Mouse (Mus musculus): ENCODE measurements around the gene Cyp8b1.

Gene Cyp8b1

DNA sequence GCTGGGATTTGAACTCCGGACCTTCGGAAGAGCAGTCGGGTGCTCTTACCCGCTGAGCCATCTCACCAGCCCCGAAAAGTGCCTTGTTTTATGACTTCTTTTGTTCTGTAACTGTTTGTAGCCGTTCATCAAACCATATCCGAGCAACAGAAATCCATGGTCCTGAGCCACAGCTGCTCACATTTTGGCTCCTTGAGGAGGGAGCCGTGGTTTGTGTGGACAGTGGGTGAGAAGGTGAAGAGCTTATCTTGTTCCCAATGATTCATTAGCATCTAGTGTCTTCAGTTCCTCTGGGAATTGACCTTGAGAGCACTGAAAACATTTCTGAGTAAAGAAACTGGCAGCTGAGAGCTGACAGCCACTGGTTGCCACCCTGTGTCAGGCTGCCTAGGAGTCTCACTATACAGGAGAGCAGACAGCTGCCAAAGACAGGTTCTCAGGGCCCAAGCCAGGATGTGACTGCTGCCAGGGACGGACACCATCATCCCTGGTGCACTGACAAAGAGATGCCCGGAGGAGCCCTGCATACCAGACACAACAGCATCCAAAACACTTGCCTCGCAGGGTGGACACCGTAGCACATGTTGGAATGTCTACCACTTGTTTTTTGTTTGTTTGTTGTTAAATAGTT, 23.9 kb downstream of the Cyp8b1 start:
- no peak for DNase-seq (ENCODE audit: low read depth, low spot score)

DNA sequence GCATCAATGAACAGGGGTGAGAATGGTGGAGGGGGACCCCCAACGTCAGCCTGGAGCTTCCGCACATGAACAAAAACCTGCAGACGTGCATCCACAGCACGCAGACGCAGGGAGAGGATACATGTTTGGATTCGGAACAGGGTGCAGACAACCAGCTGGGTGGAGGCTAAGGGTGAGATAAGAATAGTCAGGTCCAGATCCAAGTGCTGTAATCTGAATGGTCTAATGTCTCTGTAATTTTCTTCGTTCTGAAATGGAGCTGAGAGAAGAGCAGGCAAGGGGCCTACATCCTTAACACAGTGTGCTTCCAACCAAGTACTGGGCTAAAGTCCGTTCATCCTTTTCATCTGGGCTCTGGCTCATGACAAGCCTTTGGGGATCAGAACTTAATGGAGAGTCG, 24.8 kb downstream of the Cyp8b1 start:
- DNase-seq (ENCODE audit: low read depth, low spot score) = no peak

DNA sequence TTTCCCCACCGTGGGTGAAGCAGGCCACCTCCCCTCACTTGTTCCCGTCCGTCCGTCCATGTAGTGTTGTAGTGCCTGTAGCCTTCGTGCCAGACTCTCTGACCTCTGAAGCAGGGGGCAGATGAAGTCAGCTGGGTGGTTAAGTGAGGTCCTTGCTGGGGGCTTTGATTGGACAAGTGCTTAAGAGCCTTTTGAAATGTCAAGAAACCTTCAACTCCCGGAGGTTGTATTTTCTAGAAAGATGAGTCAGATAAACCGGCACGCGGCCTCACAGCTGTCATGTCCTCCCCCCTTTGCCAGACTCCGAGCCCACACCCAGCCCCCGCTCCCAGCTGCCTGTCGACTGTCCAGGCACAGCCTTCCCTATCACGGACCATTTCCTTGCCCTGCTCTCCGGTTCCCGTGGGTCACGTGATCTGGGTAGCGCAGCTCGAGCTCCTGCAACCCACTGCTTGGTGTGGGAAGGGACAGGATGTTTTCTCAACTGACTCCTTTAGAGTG, 25.6 kb downstream of the Cyp8b1 start:
- DNase-seq (ENCODE audit: low read depth, low spot score) = peak; percentile 13

- no peak for DNase-seq (ENCODE audit: low read depth, low spot score)
Measured at GRCm38 (mm10) chr9:121889927-121890440, 26.1 kb downstream of the Cyp8b1 start.

DNA sequence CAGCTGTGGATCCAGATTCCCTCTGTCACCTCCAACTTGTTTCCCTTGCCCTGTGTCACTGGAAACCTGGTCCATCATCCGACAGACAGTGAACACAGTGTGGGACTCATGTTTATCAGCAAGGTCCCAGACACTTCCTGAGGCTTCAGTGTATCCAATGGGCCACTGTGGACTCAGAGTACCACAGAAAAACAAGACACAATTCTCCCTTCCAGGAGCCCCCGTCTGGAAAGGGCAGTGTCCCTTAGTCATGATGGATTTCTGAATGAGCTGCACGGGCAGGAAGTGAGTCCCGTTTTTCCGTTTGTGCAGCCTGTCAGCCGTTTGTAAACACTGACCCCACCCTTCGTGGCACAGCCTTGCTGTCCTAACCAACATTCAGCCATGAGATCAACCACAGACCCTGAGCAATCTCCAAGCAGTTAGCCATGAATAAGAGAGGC, 34.1 kb downstream of the Cyp8b1 start:
- no peak for DNase-seq (ENCODE audit: low read depth, low spot score)

GRCm38 (mm10) chr9:121881301-121881700, 34.8 kb downstream of the Cyp8b1 start:
- DNase-seq (ENCODE audit: low read depth, low spot score) = no peak

DNA sequence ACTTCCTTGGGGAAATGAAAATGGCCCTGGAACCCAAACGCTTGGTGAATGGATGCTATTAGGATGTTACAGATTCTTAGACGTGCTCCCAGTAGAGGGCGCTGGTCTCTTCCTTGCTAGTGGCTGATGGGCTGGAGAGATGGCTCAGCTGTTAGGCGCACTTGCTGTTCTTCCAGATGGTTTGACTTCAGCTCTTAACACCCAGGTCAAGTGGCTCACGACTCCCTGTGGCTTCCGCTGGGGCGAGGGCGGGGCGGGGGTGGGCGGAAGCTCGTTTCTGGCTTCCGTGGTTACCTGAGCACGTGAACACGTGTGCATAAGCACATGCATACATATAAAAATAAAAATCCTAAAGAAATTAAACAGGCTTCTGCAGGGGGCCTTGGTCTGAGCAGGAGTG, 35.3 kb downstream of the Cyp8b1 start:
- peak; percentile 46 for DNase-seq (ENCODE audit: low read depth, low spot score)

DNA sequence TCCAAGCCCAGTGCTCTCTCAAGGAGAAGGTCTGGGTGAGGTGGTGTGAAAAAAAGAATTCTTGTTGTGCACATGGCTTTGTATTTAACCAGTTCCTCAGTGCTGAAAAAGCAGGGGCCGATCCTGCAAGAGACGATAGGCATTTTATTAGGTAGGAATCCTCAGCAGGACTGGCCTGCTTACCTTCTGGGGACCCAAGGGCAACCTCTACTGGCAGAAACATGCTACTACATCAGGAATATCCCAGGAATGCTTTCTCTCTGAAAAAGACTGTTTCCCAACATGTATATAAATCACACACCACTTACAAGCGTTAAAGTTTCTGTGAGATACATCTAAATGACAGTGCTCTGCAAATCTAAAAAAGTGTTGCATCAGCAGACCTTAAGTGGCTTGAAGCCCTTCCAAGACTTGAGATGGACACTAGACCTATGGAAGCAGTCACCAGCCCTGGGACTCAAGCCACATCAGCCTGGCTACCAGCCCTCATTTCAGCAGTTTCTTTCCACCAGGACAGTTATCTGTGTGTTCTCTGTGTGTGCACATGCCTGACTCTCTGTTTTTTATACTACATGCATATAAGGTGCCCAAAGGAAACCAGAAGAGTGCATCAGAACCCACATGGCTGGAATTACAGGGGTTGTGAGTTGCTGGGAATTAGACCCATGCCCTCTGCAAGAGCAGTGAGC, 38.9 kb downstream of the Cyp8b1 start:
- peak; percentile 48 for DNase-seq (ENCODE audit: low read depth, low spot score)

DNA sequence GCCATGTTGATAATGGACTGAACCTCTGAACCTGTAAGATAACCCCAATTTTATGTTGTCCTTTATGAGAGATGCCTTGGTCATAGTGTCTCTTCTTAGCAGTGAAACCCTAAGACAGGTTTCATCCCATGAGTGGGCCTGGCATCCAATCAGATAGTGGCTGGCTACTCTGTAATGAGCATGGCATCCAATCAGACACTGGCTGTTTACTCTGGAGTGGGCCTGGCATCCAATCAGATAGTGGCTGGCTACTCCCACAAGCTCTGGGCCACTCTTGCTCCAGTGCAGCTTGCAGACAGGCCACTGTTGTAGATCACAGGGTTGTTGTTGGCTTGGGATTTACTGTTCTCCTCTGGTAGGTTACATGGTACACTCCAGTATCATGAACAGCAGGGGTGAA, 42.5 kb downstream of the Cyp8b1 start:
- DNase-seq (ENCODE audit: low read depth, low spot score) = no peak

DNA sequence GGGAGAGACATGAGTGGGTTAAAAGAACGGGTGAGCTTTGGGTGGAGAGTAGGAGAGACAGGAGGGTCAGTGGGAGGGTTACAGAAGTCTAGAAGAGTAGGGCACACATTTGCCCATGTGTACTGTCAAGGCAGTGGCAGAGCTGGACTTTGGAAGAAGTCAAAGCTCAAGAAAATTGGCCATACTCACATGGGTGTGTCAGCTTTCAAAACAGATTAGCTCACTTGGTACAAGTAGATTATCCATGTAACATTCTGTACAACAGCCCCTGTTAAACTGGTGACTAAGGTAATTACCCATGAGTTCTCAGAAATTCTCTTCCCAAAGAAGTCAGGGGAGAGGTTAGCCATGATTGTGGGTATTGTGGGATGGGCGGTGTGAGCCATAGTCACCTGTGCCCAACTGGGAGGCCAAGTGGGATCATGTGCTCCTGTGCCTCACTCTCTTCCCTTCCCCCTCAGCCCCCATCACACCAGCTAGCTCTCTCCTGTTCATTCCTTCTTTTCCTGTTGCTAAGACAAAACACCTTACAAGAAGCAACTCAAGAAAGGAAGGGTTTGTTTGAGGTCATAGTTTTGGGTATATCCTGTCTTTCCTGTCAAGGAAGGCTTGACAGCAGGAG, 43.9 kb downstream of the Cyp8b1 start:
- no peak for DNase-seq (ENCODE audit: low read depth, low spot score)

GRCm38 (mm10) chr9:121869973-121870515, 46.1 kb downstream of the Cyp8b1 start:
- DNase-seq (ENCODE audit: low read depth, low spot score) = no peak

DNA sequence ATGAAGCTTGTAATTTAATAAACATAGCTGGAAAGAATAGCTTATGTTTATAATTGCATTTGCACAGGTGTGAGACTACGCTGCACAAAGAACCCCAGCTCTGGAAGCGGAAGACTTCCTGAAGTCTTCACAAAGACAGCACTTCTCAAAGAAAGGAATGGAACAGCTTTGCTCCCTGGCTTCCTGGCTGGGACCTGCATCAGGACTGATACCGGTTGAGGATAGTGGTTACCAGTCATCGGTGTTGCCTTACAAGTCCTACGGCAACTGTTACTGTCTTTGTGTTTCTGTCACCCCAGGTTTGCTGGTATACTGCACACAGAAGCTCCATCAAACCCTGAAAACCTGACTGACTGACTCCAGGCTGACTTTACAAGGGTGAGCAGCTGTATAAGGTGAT, 46.7 kb downstream of the Cyp8b1 start:
- DNase-seq (ENCODE audit: low read depth, low spot score) = no peak

GRCm38 (mm10) chr9:121868236-121868635, 47.9 kb downstream of the Cyp8b1 start:
- DNase-seq (ENCODE audit: low read depth, low spot score) = no peak

GRCm38 (mm10) chr9:121867632-121868031, 48.5 kb downstream of the Cyp8b1 start:
- DNase-seq (ENCODE audit: low read depth, low spot score) = no peak

- no peak for DNase-seq (ENCODE audit: low read depth, low spot score)
Measured at GRCm38 (mm10) chr9:121865425-121866008, 50.6 kb downstream of the Cyp8b1 start.

GRCm38 (mm10) chr9:121864837-121865236, 51.3 kb downstream of the Cyp8b1 start:
- no peak for DNase-seq (ENCODE audit: low read depth, low spot score)
